Mouse (Mus musculus) spleen, adult 2 months (tissue): Measurements from ENCODE around the gene Vmn1r203.
"Not testable (repeated sequence)": the region's sequence is repeated elsewhere in the genome, so short reads cannot be mapped to it uniquely, and the experiment has no call there.

Source experiments
- CTCF ChIP-seq: fragments of 200-500 bp; IDR thresholded peaks from 2 replicates; pipeline ENCODE4 v1.5.1; 2011; ENCODE audit warnings: mild to moderate bottlenecking, inconsistent platforms; ENCODE audit not compliant: insufficient read depth, insufficient read length, insufficient replicate concordance; ENCODE audit errors: extremely low read depth
- POLR2A ChIP-seq: fragments of 200-500 bp; IDR thresholded peaks from 2 replicates; pipeline ENCODE4 v1.6.1; 2011; ENCODE audit warnings: low read depth, low read length, inconsistent platforms

GRCm38 (mm10) chr13:22552898-22553297, 35.0 kb downstream of the Vmn1r203 start, which contains the start of gene Vmn1r204:
- TF ChIP-seq CTCF, POLR2A: not testable (repeated sequence)
